Mouse (Mus musculus): ENCODE results near the gene BC004004.

BC004004 gene

GRCm38 (mm10) chr17:29253684-29254083 is 14.9 kb upstream of the BC004004 start:
- ChIA-PET POLR2A (interaction anchor here in 2 of 4 experiments (0.7 to 3.1 kb wide), 5 partner anchors 8 to 108 kb away, joined by 3 to 16 read pairs (median 5); no protein-coding TSS in a partner anchor), CTCF (interaction anchor here in 2 of 4 experiments (1.2 to 1.6 kb wide), 2 partner anchors 15 to 117 kb away, joined by 4 to 5 read pairs; partner anchors contain the start of gene BC004004 (in 1 of the 2))

GRCm38 (mm10) chr17:29254784-29255183 is 13.8 kb upstream of the BC004004 start:
- POLR2A ChIA-PET, result interaction anchor here in 3 of 4 experiments (0.6 to 3.1 kb wide), 9 partner anchors 9 to 1619 kb away, joined by 3 to 16 read pairs (median 4); partner anchors contain the start of gene BC004004 (in 1 of the 3)
- CTCF ChIA-PET, result interaction anchor here in 2 of 4 experiments (0.6 to 2.0 kb wide), 4 partner anchors 8 to 141 kb away, joined by 4 to 12 read pairs (median 5); no protein-coding TSS in a partner anchor

GRCm38 (mm10) chr17:29256507-29256906 is 12.1 kb upstream of the BC004004 start:
- ChIA-PET POLR2A (interaction anchor here in 3 of 4 experiments (0.7 to 3.1 kb wide), 9 partner anchors 11 to 227 kb away, joined by 3 to 16 read pairs (median 3); partner anchors contain the start of gene BC004004 (in 1 of the 3)), CTCF (interaction anchor here in 3 of 4 experiments (0.5 to 2.0 kb wide), 5 partner anchors 10 to 115 kb away, joined by 3 to 12 read pairs (median 3); no protein-coding TSS in a partner anchor)

- ChIA-PET CTCF (interaction anchor here in 2 of 4 experiments (0.5 to 0.8 kb wide), 3 partner anchors 27 to 114 kb away, joined by 3 read pairs; no protein-coding TSS in a partner anchor), POLR2A (interaction anchor here in 3 of 4 experiments (0.6 to 1.3 kb wide), 6 partner anchors 12 to 220 kb away, joined by 3 to 4 read pairs (median 3); partner anchors contain the start of gene BC004004 (in 1 of the 3))
These were observed 11.5 kb upstream of the BC004004 start for GRCm38 (mm10) chr17:29257001-29257511.

GRCm38 (mm10) chr17:29258025-29258558 is 10.5 kb upstream of the BC004004 start:
- POLR2A ChIA-PET, result interaction anchor here in 1 of 4 experiments (0.9 kb wide), 1 partner anchor 14 kb away, joined by 3 read pairs; no protein-coding TSS in a partner anchor
- CTCF ChIA-PET, result no interaction called here

GRCm38 (mm10) chr17:29258921-29259320 is 9.7 kb upstream of the BC004004 start:
- CTCF ChIA-PET, result interaction anchor here in 3 of 4 experiments (0.5 to 3.7 kb wide), 16 partner anchors 9 to 1423 kb away, joined by 3 to 45 read pairs (median 5); partner anchors contain the start of gene BC004004 (in 3 of the 3)
- POLR2A ChIA-PET, result interaction anchor here in 3 of 4 experiments (0.5 to 3.2 kb wide), 6 partner anchors 8 to 87 kb away, joined by 3 to 13 read pairs (median 4); partner anchors contain the start of gene BC004004 (in 2 of the 3)

GRCm38 (mm10) chr17:29259489-29259888 is 9.1 kb upstream of the BC004004 start:
- POLR2A ChIA-PET, result interaction anchor here in 3 of 4 experiments (0.5 to 3.2 kb wide), 18 partner anchors 8 to 219 kb away, joined by 3 to 13 read pairs (median 3); partner anchors contain the start of genes BC004004 (in 3 of the 3) and Mtch1 (in 1 of the 3)
- CTCF ChIA-PET, result interaction anchor here (0.5 to 3.7 kb wide), 43 partner anchors 9 to 1422 kb away, joined by 3 to 45 read pairs (median 4); partner anchors contain the start of genes BC004004 (in 4 of the 4), 4930539E08Rik (in 1 of the 4) and Mtch1 (in 1 of the 4)

- ChIA-PET POLR2A (interaction anchor here in 3 of 4 experiments (0.8 to 3.2 kb wide), 21 partner anchors 8 to 228 kb away, joined by 3 to 13 read pairs (median 4); partner anchors contain the start of genes Mtch1 (in 2 of the 3), BC004004 (in 1 of the 3) and Srsf3 (in 1 of the 3)), CTCF (interaction anchor here in 3 of 4 experiments (0.5 to 3.7 kb wide), 19 partner anchors 8 to 261 kb away, joined by 3 to 45 read pairs (median 4); partner anchors contain the start of gene BC004004 (in 1 of the 3))
These were observed 8.1 kb upstream of the BC004004 start for GRCm38 (mm10) chr17:29260501-29260900.

GRCm38 (mm10) chr17:29261603-29262258 is 6.9 kb upstream of the BC004004 start:
- ChIA-PET POLR2A (interaction anchor here (0.5 to 3.2 kb wide), 33 partner anchors 8 to 775 kb away, joined by 3 to 13 read pairs (median 4); partner anchors contain the start of genes Mtch1 (in 1 of the 4) and Srsf3 (in 1 of the 4)), CTCF (interaction anchor here (0.5 to 3.7 kb wide), 39 partner anchors 9 to 680 kb away, joined by 3 to 45 read pairs (median 4); partner anchors contain the start of gene Fgd2 (in 1 of the 4))

GRCm38 (mm10) chr17:29262259-29262649 is 6.3 kb upstream of the BC004004 start:
- ChIA-PET POLR2A (interaction anchor here in 3 of 4 experiments (0.7 to 3.2 kb wide), 17 partner anchors 7 to 264 kb away, joined by 3 to 13 read pairs (median 4); partner anchors contain the start of gene Srsf3 (in 1 of the 3)), CTCF (interaction anchor here (0.5 to 3.7 kb wide), 25 partner anchors 8 to 681 kb away, joined by 3 to 45 read pairs (median 4); partner anchors contain the start of gene Fgd2 (in 1 of the 4))

GRCm38 (mm10) chr17:29263417-29263816 is 5.2 kb upstream of the BC004004 start:
- CTCF ChIA-PET, result interaction anchor here in 3 of 4 experiments (0.5 to 2.7 kb wide), 5 partner anchors 10 to 1344 kb away, joined by 3 to 21 read pairs (median 3); no protein-coding TSS in a partner anchor
- POLR2A ChIA-PET, result interaction anchor here in 3 of 4 experiments (0.5 to 2.2 kb wide), 11 partner anchors 14 to 207 kb away, joined by 3 to 7 read pairs (median 3); no protein-coding TSS in a partner anchor

GRCm38 (mm10) chr17:29263840-29264633 is 4.6 kb upstream of the BC004004 start, which contains the start of gene Ppil1:
Gene Ppil1, minus strand, starts transcription at chr17:29264186.
- POLR2A ChIA-PET, result interaction anchor here in 3 of 4 experiments (0.6 to 2.2 kb wide), 23 partner anchors 14 to 239 kb away, joined by 3 to 8 read pairs (median 3); partner anchors contain the start of genes Mtch1 (in 1 of the 3) and Srsf3 (in 1 of the 3)
- CTCF ChIA-PET, result interaction anchor here in 1 of 4 experiments (0.7 to 2.7 kb wide), 7 partner anchors 9 to 249 kb away, joined by 3 to 21 read pairs (median 4); no protein-coding TSS in a partner anchor

GRCm38 (mm10) chr17:29264760-29265159 is 3.8 kb upstream of the BC004004 start:
- ChIA-PET CTCF (interaction anchor here in 2 of 4 experiments (0.6 to 2.7 kb wide), 7 partner anchors 12 to 248 kb away, joined by 3 to 21 read pairs (median 4); no protein-coding TSS in a partner anchor), POLR2A (interaction anchor here in 3 of 4 experiments (0.7 to 2.2 kb wide), 25 partner anchors 11 to 240 kb away, joined by 3 to 8 read pairs (median 3); partner anchors contain the start of genes Mtch1 (in 1 of the 3) and Srsf3 (in 1 of the 3))

GRCm38 (mm10) chr17:29267040-29267439 is 1.5 kb upstream of the BC004004 start:
- CTCF ChIA-PET, result interaction anchor here in 3 of 4 experiments (0.6 to 2.2 kb wide), 7 partner anchors 16 to 1790 kb away, joined by 3 to 27 read pairs (median 3); no protein-coding TSS in a partner anchor
- POLR2A ChIA-PET, result interaction anchor here in 2 of 4 experiments (0.6 to 3.1 kb wide), 7 partner anchors 14 to 1340 kb away, joined by 3 to 20 read pairs (median 4); partner anchors contain the start of gene Mtch1 (in 1 of the 2)

GRCm38 (mm10) chr17:29267931-29268681 is 482 bp upstream of the BC004004 start:
- POLR2A ChIA-PET, result interaction anchor here in 3 of 4 experiments (0.6 to 3.1 kb wide), 44 partner anchors 8 to 1565 kb away, joined by 3 to 20 read pairs (median 4); partner anchors contain the start of genes Mtch1 (in 2 of the 3), Gm28043 (in 1 of the 3), Pim1 (in 1 of the 3) and Rnf8 (in 1 of the 3)
- CTCF ChIA-PET, result interaction anchor here (0.6 to 2.2 kb wide), 48 partner anchors 8 to 391 kb away, joined by 3 to 27 read pairs (median 4); partner anchors contain the start of genes Mtch1 (in 2 of the 4) and Fgd2 (in 1 of the 4)
